In the genomic region with DNA sequence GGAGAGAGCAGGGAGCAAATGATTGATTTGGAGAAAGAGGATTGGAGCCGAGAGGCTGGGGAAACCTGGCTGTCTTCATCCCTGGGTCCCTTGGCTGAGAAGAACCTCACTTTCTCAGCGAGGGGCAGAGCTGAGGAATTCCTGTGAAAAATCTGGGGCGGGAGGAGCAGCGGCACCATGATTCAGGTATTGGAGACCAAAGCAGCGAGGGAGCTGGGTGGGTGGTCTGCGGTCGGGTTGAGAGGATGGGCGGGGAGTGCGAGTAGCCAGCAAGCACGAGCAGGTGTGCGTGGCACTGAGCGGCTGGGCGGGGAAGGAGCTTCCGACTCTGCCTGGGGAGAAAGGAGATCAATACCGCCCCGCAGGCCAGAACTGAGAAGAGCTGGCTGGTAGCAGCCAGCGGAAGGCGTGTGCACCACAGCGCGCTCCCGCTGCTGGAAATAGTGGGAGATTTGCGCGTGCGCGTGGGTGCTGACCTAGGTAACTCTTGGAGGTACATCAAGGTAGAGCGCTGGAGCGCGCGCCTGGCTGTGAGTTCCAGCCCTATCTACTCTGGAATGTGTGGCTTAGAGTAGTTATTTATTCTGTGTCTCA, we compare ENCODE assay signal across 8 mouse cellular contexts. TPM values are rescaled to one million over a fixed set of nuclear protein-coding genes. Genes with fewer than 3 reads are reported as not detected.
DNase-seq lines count a peak whose midpoint lies in the region; ATAC-seq lines count a peak whose summit lies in the region.

No protein-coding gene starts in this region.

- DNase-seq in 3134 (ENCODE audit: extremely low read depth, insufficient read length, low spot score) (peak; percentile 23), WW6 (ENCODE audit: low read depth, low spot score) (peak; percentile 55)
- peak; percentile 78 for DNase-seq in embryo, embryonic 11 days
- DNase-seq in layer of hippocampus, postnatal 36 days = peak; percentile 79 to 82
- peak; percentile 64 for DNase-seq in midbrain, embryonic 10.5 days (ENCODE audit: low spot score)
- DNase-seq in gastrocnemius, postnatal 10 days = no peak

- ATAC-seq in hindbrain, embryonic 12.5 days (ENCODE audit: low FRiP score) = peak; percentile 83
- peak; percentile 69 for ATAC-seq in stomach, embryonic 16.5 days (ENCODE audit: insufficient read depth, low FRiP score)

- peaks cover 16% of the 10 kb centered on the region for H3K27me3 ChIP-seq in hindbrain, embryonic 12.5 days
- peaks cover 63% of the 10 kb centered on the region for H3K27me3 ChIP-seq in midbrain, embryonic 10.5 days (ENCODE audit: low read depth, poor library complexity, severe bottlenecking)
- H3K27me3 ChIP-seq in stomach, embryonic 16.5 days (ENCODE audit: control insufficient read depth, insufficient read depth, low read length) = peaks cover 23% of the 10 kb centered on the region

- no peaks in the 10 kb centered on the region for H3K9me3 ChIP-seq in hindbrain, embryonic 12.5 days (replicated peaks)
- no peaks in the 10 kb centered on the region for H3K9me3 ChIP-seq in midbrain, embryonic 10.5 days (replicated peaks)
- H3K9me3 ChIP-seq in stomach, embryonic 16.5 days (replicated peaks; ENCODE audit: control insufficient read depth, low read length) = no peaks in the 10 kb centered on the region

- peaks cover 13% of the 10 kb centered on the region for H3K4me1 ChIP-seq in hindbrain, embryonic 12.5 days
- H3K4me1 ChIP-seq in midbrain, embryonic 10.5 days = peaks cover 24% of the 10 kb centered on the region
- H3K4me1 ChIP-seq in stomach, embryonic 16.5 days (ENCODE audit: control insufficient read depth, insufficient read depth, low read length) = peaks cover 5% of the 10 kb centered on the region; the same call in 1 of the 2 replicates

- H3K4me2 ChIP-seq in hindbrain, embryonic 12.5 days (replicated peaks) = peak overlapping the region; percentile 65
- H3K4me2 ChIP-seq in stomach, embryonic 16.5 days (ENCODE audit: low read depth, low read length) = peak overlapping the region; percentile 72

- H3K27ac ChIP-seq in hindbrain, embryonic 12.5 days = peak overlapping the region; percentile 87
- peak overlapping the region; percentile 74 for H3K27ac ChIP-seq in midbrain, embryonic 10.5 days (replicated peaks)
- no peak overlapping the region for H3K27ac ChIP-seq in stomach, embryonic 16.5 days (ENCODE audit: low read length)

- under 1% methylated on average over 29 of the region's 29 CpGs for WGBS in hindbrain, embryonic 12.5 days
- 2% methylated on average over 29 of the region's 29 CpGs for WGBS in midbrain, embryonic 10.5 days
- under 1% methylated on average over 29 of the region's 29 CpGs for WGBS in stomach, embryonic 16.5 days

- peak overlapping the region; percentile 48 for H3K4me3 ChIP-seq in hindbrain, embryonic 12.5 days
- H3K4me3 ChIP-seq in midbrain, embryonic 10.5 days = peak overlapping the region; percentile 65
- peak overlapping the region; percentile 38 for H3K4me3 ChIP-seq in stomach, embryonic 16.5 days (replicated peaks; ENCODE audit: low read length)

- peak overlapping the region; percentile 73 for H3K9ac ChIP-seq in hindbrain, embryonic 12.5 days
- peak overlapping the region; percentile 67 for H3K9ac ChIP-seq in stomach, embryonic 16.5 days (ENCODE audit: low read length)

- no peaks in the 10 kb centered on the region for H3K36me3 ChIP-seq in hindbrain, embryonic 12.5 days
- H3K36me3 ChIP-seq in midbrain, embryonic 10.5 days = no peaks in the 10 kb centered on the region
- no peaks in the 10 kb centered on the region for H3K36me3 ChIP-seq in stomach, embryonic 16.5 days (ENCODE audit: control insufficient read depth, insufficient read depth, low read length)

RNA-seq across cellular contexts. Expression of gene Chl1, which starts 1.7 kb away (rescaled TPM):
- 46.5 and 52.1 TPM in 2 replicates for polyA plus RNA-seq in hindbrain, embryonic 12.5 days (2016; fragmentation: Nextera tagmentation; extraction: Ambion mirVana)
- total RNA-seq in layer of hippocampus, postnatal 36 days (2021) = 100 to 1,000 TPM; 170 to 181 TPM
- 0.95 and 3.8 TPM in 2 replicates for polyA plus RNA-seq in midbrain, embryonic 10.5 days (2016; fragmentation: Nextera tagmentation; extraction: Ambion mirVana)
- 8.9 and 11.1 TPM in 2 replicates for polyA plus RNA-seq in stomach, embryonic 16.5 days (2015; fragmentation: Nextera tagmentation; extraction: Ambion mirVana)
- 1 to 10 TPM; 1.9 to 2.6 TPM for total RNA-seq in gastrocnemius, postnatal 10 days (2021)
